Mouse (Mus musculus) stomach, embryonic 15.5 days (tissue): Measurements from ENCODE around the gene Rhox7a. TPM values are rescaled to one million over a fixed set of nuclear protein-coding genes. Genes with fewer than 3 reads are reported as not detected.
"Not testable (repeated sequence)": the region's sequence is repeated elsewhere in the genome, so short reads cannot be mapped to it uniquely, and the experiment has no call there.

ENCODE experiments used
- ATAC-seq: fragments of 200-750 bp; cut with Nextera tagmentation; 2 replicates; pipeline ENCODE4 v1.8.0; 2017; ENCODE audit warnings: low read depth, moderate number of reproducible peaks, moderate TSS enrichment; ENCODE audit not compliant: insufficient read depth, low FRiP score
- H3K27ac ChIP-seq: fragments of 300-500 bp; sonication (generic); 2 replicates; pipeline ENCODE4 v1.5.1; 2015; ENCODE audit warnings: mild to moderate bottlenecking, inconsistent platforms
- H3K27me3 ChIP-seq: fragments of 300-500 bp; sonication (generic); replicated peaks from 2 replicates; pipeline ENCODE4 v1.6.1; 2015; ENCODE audit warnings: inconsistent platforms
- H3K36me3 ChIP-seq: fragments of 300-500 bp; sonication (generic); 2 replicates; pipeline ENCODE4 v1.6.1; 2015; ENCODE audit warnings: inconsistent platforms
- H3K4me1 ChIP-seq: fragments of 300-500 bp; sonication (generic); 2 replicates; pipeline ENCODE4 v1.6.1; 2015; ENCODE audit warnings: inconsistent platforms
- H3K4me2 ChIP-seq: fragments of 300-500 bp; sonication (generic); 2 replicates; pipeline ENCODE4 v1.6.1; 2015; ENCODE audit warnings: mild to moderate bottlenecking, inconsistent platforms
- H3K4me3 ChIP-seq: fragments of 300-500 bp; sonication (generic); replicated peaks from 2 replicates; pipeline ENCODE4 v1.5.1; 2015; ENCODE audit warnings: inconsistent platforms
- H3K9ac ChIP-seq: fragments of 300-500 bp; sonication (generic); 2 replicates; pipeline ENCODE4 v1.6.1; 2015; ENCODE audit warnings: inconsistent platforms
- H3K9me3 ChIP-seq: fragments of 300-500 bp; sonication (generic); 2 replicates; pipeline ENCODE4 v1.6.1; 2016; ENCODE audit warnings: inconsistent platforms
- WGBS: fragments of 180-500 bp; shearing (Covaris S2); methylation state at CpG from one replicate; pipeline ENCODE4 v1.1.7; 2015; 5-methylcytosine and 5-hydroxymethylcytosine counted together
- polyA plus RNA-seq: library from polyadenylated mRNA; unstranded; fragments of >200 nt; fragmentation: Nextera tagmentation; extraction: Ambion mirVana; gene quantifications from 2 replicates; pipeline ENCODE4 v1.2.1, GENCODE M21; 2015

Rhox7a gene
- not detected in 2 replicates for polyA plus RNA-seq

GRCm38 (mm10) chrX:37831386-37831785 is at the start of gene Rhox7a:
Gene Rhox7a (plus strand): TSS chrX:37831686.
- WGBS: 80% methylated on average over 8 of the region's 8 CpGs
- not testable (repeated sequence) for H3K4me2 ChIP-seq, H3K27me3 ChIP-seq, H3K36me3 ChIP-seq, H3K4me1 ChIP-seq, ATAC-seq, H3K4me3 ChIP-seq, H3K27ac ChIP-seq, H3K9ac ChIP-seq, H3K9me3 ChIP-seq

DNA sequence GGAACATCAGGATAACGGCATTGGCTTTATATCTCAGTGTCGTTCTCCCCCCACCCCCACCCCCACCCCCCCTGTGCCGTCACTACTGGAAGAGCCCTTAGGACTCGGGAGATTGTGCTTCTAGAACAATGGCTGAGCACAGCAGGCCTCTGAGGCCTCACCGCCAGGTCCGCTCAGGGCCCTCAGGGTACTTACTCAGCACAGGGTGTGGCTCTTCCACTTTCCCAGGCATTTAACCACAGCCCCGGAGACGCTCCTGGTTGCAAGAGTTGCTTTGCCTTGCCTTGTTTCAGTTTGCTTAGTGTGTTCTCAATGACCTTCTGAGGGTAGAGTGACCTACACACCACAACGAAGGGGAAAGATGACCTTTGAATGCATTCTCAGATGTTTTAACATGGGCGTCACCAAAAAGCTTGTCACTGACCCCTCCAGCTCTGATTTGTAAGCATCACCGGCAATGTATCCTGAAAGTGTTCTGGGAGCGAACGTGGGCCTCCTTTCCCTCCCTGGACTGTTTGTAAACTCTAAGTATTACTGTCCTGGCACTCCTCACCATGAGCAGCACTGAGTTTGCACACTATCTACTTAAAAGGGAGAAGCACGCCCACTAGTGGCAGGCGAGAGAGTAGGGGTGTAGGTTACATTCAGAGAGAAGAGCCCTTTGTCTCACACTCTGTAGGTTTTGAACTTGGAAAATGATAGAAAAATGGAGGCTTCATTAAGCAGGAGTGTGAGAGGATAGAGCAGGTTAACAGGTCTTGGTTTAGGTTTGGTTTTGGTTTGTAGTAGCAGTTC is 24.0 kb upstream of the Rhox7a start:
- no peak overlapping the region for H3K4me3 ChIP-seq
- H3K27ac ChIP-seq: no peak overlapping the region
- H3K36me3 ChIP-seq: no peaks in the 10 kb centered on the region
- H3K4me2 ChIP-seq: no peak overlapping the region
- no peak overlapping the region for H3K9ac ChIP-seq
- no peaks in the 10 kb centered on the region for H3K27me3 ChIP-seq
- WGBS: 80% methylated on average over 15 of the region's 15 CpGs
- no peak for ATAC-seq
- no peaks in the 10 kb centered on the region for H3K9me3 ChIP-seq
- H3K4me1 ChIP-seq: no peaks in the 10 kb centered on the region

GRCm38 (mm10) chrX:37809396-37809795 is 22.1 kb upstream of the Rhox7a start:
- no peaks in the 10 kb centered on the region for H3K36me3 ChIP-seq
- H3K9me3 ChIP-seq: no peaks in the 10 kb centered on the region
- H3K4me2 ChIP-seq: no peak overlapping the region
- no peak overlapping the region for H3K27ac ChIP-seq
- H3K27me3 ChIP-seq: no peaks in the 10 kb centered on the region
- no peak overlapping the region for H3K9ac ChIP-seq
- H3K4me3 ChIP-seq: no peak overlapping the region
- no peaks in the 10 kb centered on the region for H3K4me1 ChIP-seq
- 92% methylated on average over 2 of the region's 2 CpGs for WGBS
- no peak for ATAC-seq

- 31% methylated on average over 5 of the region's 5 CpGs for WGBS
These were observed 20.3 kb upstream of the Rhox7a start for GRCm38 (mm10) chrX:37811179-37811578.

DNA sequence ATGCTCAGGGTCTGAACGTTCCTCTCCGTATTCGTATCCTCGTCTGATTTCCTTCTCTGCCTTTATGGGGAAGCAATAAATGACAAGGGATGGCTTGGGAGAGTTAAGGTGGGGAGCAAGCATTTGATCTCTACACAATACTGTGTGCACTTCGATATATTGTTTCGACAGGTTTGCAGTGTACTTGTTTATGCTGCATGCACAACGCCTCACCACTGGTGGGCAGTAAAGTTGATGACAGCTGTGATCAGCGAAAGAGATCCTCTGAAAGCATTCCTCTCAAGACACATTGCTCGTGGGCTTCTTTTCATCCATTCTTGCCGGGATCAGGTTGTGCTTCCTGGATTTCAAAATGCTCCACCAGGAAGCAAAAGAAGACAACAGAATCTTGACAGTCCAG is 15.8 kb upstream of the Rhox7a start:
- Histone ChIP-seq H3K9me3 (no peaks in the 10 kb centered on the region), H3K4me2 (no peak overlapping the region), H3K4me3 (no peak overlapping the region), H3K4me1 (no peaks in the 10 kb centered on the region), H3K27me3 (no peaks in the 10 kb centered on the region), H3K9ac (no peak overlapping the region), H3K36me3 (no peaks in the 10 kb centered on the region), H3K27ac (no peak overlapping the region)
- no peak for ATAC-seq
- WGBS: 77% methylated on average over 10 of the region's 10 CpGs

More at GRCm38 (mm10) chrX:37811179-37811578, 20.3 kb upstream of the Rhox7a start:
- no peaks in the 10 kb centered on the region for H3K4me1 ChIP-seq
- H3K4me2 ChIP-seq: no peak overlapping the region
- no peak for ATAC-seq
- no peak overlapping the region for H3K4me3 ChIP-seq
- no peaks in the 10 kb centered on the region for H3K36me3 ChIP-seq
- no peak overlapping the region for H3K9ac ChIP-seq
- H3K9me3 ChIP-seq: no peaks in the 10 kb centered on the region
- H3K27ac ChIP-seq: no peak overlapping the region
- H3K27me3 ChIP-seq: no peaks in the 10 kb centered on the region

DNA sequence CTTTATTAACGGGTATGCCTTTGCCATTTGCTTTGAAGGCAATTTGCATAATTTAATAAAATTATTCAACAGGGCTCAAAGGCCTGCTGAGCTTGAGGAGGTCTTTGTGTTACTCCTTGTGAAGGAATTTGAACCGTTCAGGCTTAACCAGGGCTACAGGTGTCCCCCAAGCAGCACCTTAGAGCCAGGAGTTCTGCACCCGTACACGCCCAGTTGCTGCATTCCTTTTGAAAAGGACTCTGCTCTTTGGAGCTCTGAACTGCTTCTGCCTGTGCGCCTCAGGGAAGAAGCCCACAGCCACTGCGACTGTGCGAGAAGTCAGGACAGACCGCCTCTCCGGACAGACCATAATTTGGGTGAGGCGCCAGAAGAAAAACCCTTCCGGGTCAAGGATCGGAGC is 4.9 kb upstream of the Rhox7a start, which contains the start of gene Rhox6:
Gene Rhox6, plus strand, starts transcription at position 301 of the 400 bp plus-strand sequence.
- not testable (repeated sequence) for ATAC-seq, H3K9me3 ChIP-seq

GRCm38 (mm10) chrX:37871641-37872040 is 40.2 kb downstream of the Rhox7a start:
- Histone ChIP-seq H3K9me3 (no peaks in the 10 kb centered on the region), H3K36me3 (no peaks in the 10 kb centered on the region), H3K4me1 (no peaks in the 10 kb centered on the region), H3K4me3 (no peak overlapping the region), H3K27ac (no peak overlapping the region), H3K4me2 (no peak overlapping the region), H3K9ac (no peak overlapping the region), H3K27me3 (no peaks in the 10 kb centered on the region)
- no peak for ATAC-seq
- 81% methylated on average over 2 of the region's 2 CpGs for WGBS

More for the DNA sequence above, 4.9 kb upstream of the Rhox7a start, which contains the start of gene Rhox6:
- WGBS: 83% methylated on average over 4 of the region's 12 CpGs
- not testable (repeated sequence) for H3K36me3 ChIP-seq, H3K27me3 ChIP-seq, H3K27ac ChIP-seq, H3K4me2 ChIP-seq, H3K9ac ChIP-seq, H3K4me3 ChIP-seq, H3K4me1 ChIP-seq

GRCm38 (mm10) chrX:37878844-37879243 is 47.4 kb downstream of the Rhox7a start, which contains the start of gene Rhox8:
Gene Rhox8 (minus strand): TSS chrX:37878944.
- no peak for ATAC-seq
- no peaks in the 10 kb centered on the region for H3K4me1 ChIP-seq
- H3K4me3 ChIP-seq: no peak within 1 kb of the TSS
- no peak within 1 kb of the TSS for H3K4me2 ChIP-seq
- no peak within 1 kb of the TSS for H3K9ac ChIP-seq
- H3K27me3 ChIP-seq: no peaks in the 10 kb centered on the region
- no peaks in the 10 kb centered on the region for H3K36me3 ChIP-seq
- 68% methylated on average over 4 of the region's 4 CpGs for WGBS
- H3K27ac ChIP-seq: no peak within 1 kb of the TSS
- H3K9me3 ChIP-seq: no peaks in the 10 kb centered on the region

Other genes starting within 250 kb of the Rhox7a start
- not detected in 2 replicates for gene Rhox4f, start 224.0 kb upstream of the Rhox7a start, polyA plus RNA-seq
- not detected in 2 replicates for gene Rhox3g, start 203.1 kb upstream of the Rhox7a start, polyA plus RNA-seq
- not detected in 2 replicates for gene Rhox2g, start 188.2 kb upstream of the Rhox7a start, polyA plus RNA-seq
- gene Rhox4g, start 180.4 kb upstream of the Rhox7a start, polyA plus RNA-seq: not detected in 2 replicates
- gene Rhox3h, start 162.9 kb upstream of the Rhox7a start, polyA plus RNA-seq: not detected in 2 replicates
- gene Rhox2h, start 158.4 kb upstream of the Rhox7a start, polyA plus RNA-seq: not detected in 2 replicates
- gene Rhox5, start 26.8 kb upstream of the Rhox7a start, polyA plus RNA-seq: 1.9 and 2.8 TPM in 2 replicates
- not detected in 2 replicates for gene Rhox6, start 4.8 kb upstream of the Rhox7a start, polyA plus RNA-seq
- gene Rhox8, start 47.3 kb downstream of the Rhox7a start, polyA plus RNA-seq: not detected in 2 replicates
- not detected in 2 replicates for gene Rhox7b, start 65.5 kb downstream of the Rhox7a start, polyA plus RNA-seq
- gene Rhox9, start 70.1 kb downstream of the Rhox7a start, polyA plus RNA-seq: not detected in 2 replicates
- not detected in 2 replicates for gene Btg1-ps1, start 187.1 kb downstream of the Rhox7a start, polyA plus RNA-seq
- gene Btg1-ps2, start 211.4 kb downstream of the Rhox7a start, polyA plus RNA-seq: not detected in 2 replicates
- gene Rhox10, start 234.8 kb downstream of the Rhox7a start, polyA plus RNA-seq: not detected in 2 replicates